Mouse (Mus musculus) liver, postnatal 0 days (tissue): ENCODE measurements around the gene Eid2.

Experiments
- CTCF ChIP-seq: sonication (generic); IDR thresholded peaks from 2 replicates; pipeline ENCODE4 v1.5.1; 2016; ENCODE audit warnings: antibody characterized with exemption, low read depth
- EP300 ChIP-seq: IDR thresholded peaks from 2 replicates; pipeline ENCODE4 v1.6.1; 2016; ENCODE audit warnings: antibody characterized with exemption, low read depth, mild to moderate bottlenecking

GRCm38 (mm10) chr7:28318714-28319113 lies 51.0 kb downstream of the Eid2 start:
- no peak for TF ChIP-seq CTCF
- TF ChIP-seq EP300: no peak
